In genomic region chr9:21196521-21197433, GRCm38 (mm10) we compare ENCODE assay signal across 8 mouse cellular contexts. TPM values are rescaled to one million over a fixed set of nuclear protein-coding genes. Genes with fewer than 3 reads are reported as not detected.
A peak's percentile ranks its signal among the peaks of the same experiment; 100 is the strongest.
DNase-seq lines count a peak whose midpoint lies in the region; ATAC-seq lines count a peak whose summit lies in the region.

No protein-coding gene starts in this region.

- no peak overlapping the region for H3K27ac ChIP-seq in heart, embryonic 16.5 days (ENCODE audit: low read length)
- H3K27ac ChIP-seq in hindbrain, embryonic 13.5 days = peak overlapping the region; percentile 75
- H3K27ac ChIP-seq in limb, embryonic 15.5 days = no peak overlapping the region
- no peak overlapping the region for H3K27ac ChIP-seq in stomach, embryonic 16.5 days (ENCODE audit: low read length)

- H3K4me2 ChIP-seq in heart, embryonic 16.5 days (ENCODE audit: low read depth, low read length) = peak overlapping the region; percentile 53; the same call in 1 of the 2 replicates
- H3K4me2 ChIP-seq in hindbrain, embryonic 13.5 days = peak overlapping the region; percentile 89
- H3K4me2 ChIP-seq in limb, embryonic 15.5 days = peak overlapping the region; percentile 44
- H3K4me2 ChIP-seq in stomach, embryonic 16.5 days (ENCODE audit: low read depth, low read length) = peak overlapping the region; percentile 36

- no peaks in the 10 kb centered on the region for H3K9me3 ChIP-seq in heart, embryonic 16.5 days (replicated peaks; ENCODE audit: control insufficient read depth, low read length)
- H3K9me3 ChIP-seq in hindbrain, embryonic 13.5 days = no peaks in the 10 kb centered on the region
- H3K9me3 ChIP-seq in limb, embryonic 15.5 days = no peaks in the 10 kb centered on the region
- no peaks in the 10 kb centered on the region for H3K9me3 ChIP-seq in stomach, embryonic 16.5 days (replicated peaks; ENCODE audit: control insufficient read depth, low read length)

- H3K4me1 ChIP-seq in heart, embryonic 16.5 days (ENCODE audit: control insufficient read depth, insufficient read depth, low read length) = peaks cover 2% of the 10 kb centered on the region; the same call in 1 of the 2 replicates
- H3K4me1 ChIP-seq in hindbrain, embryonic 13.5 days (replicated peaks) = peaks cover 38% of the 10 kb centered on the region
- peaks cover 21% of the 10 kb centered on the region; the same call in 1 of the 2 replicates for H3K4me1 ChIP-seq in limb, embryonic 15.5 days
- H3K4me1 ChIP-seq in stomach, embryonic 16.5 days (ENCODE audit: control insufficient read depth, insufficient read depth, low read length) = no peaks in the 10 kb centered on the region

- peaks cover 15% of the 10 kb centered on the region for H3K36me3 ChIP-seq in heart, embryonic 16.5 days (ENCODE audit: control insufficient read depth, insufficient read depth)
- peaks cover 17% of the 10 kb centered on the region for H3K36me3 ChIP-seq in hindbrain, embryonic 13.5 days
- H3K36me3 ChIP-seq in limb, embryonic 15.5 days = no peaks in the 10 kb centered on the region
- no peaks in the 10 kb centered on the region for H3K36me3 ChIP-seq in stomach, embryonic 16.5 days (ENCODE audit: control insufficient read depth, insufficient read depth, low read length)

- H3K4me3 ChIP-seq in heart, embryonic 16.5 days (ENCODE audit: low read length) = peak overlapping the region; percentile 30
- H3K4me3 ChIP-seq in hindbrain, embryonic 13.5 days = peak overlapping the region; percentile 61
- H3K4me3 ChIP-seq in limb, embryonic 15.5 days = peak overlapping the region; percentile 34
- peak overlapping the region; percentile 34 for H3K4me3 ChIP-seq in stomach, embryonic 16.5 days (replicated peaks; ENCODE audit: low read length)

- no peak for DNase-seq in heart, postnatal 25 days (ENCODE audit: low spot score)
- peak; percentile 54 for DNase-seq in cerebellum, adult 8-10 months
- DNase-seq in urinary bladder, postnatal 10 days (ENCODE audit: low spot score) = no peak
- DNase-seq in gastrocnemius, postnatal 36 days = no peak

- no peaks in the 10 kb centered on the region for H3K27me3 ChIP-seq in heart, embryonic 16.5 days (ENCODE audit: control insufficient read depth, insufficient read depth, low read length)
- H3K27me3 ChIP-seq in hindbrain, embryonic 13.5 days = no peaks in the 10 kb centered on the region
- no peaks in the 10 kb centered on the region for H3K27me3 ChIP-seq in limb, embryonic 15.5 days
- H3K27me3 ChIP-seq in stomach, embryonic 16.5 days (ENCODE audit: control insufficient read depth, insufficient read depth, low read length) = no peaks in the 10 kb centered on the region

- intact Hi-C loops in heart, postnatal 25 days (cut with DNase I) = no loop called here
- intact Hi-C loops in gastrocnemius, postnatal 36 days (cut with DNase I) = no loop called here

- WGBS in heart, embryonic 16.5 days = 44% methylated on average over 19 of the region's 19 CpGs
- 18% methylated on average over 19 of the region's 19 CpGs for WGBS in hindbrain, embryonic 13.5 days
- WGBS in limb, embryonic 15.5 days = 41% methylated on average over 18 of the region's 19 CpGs
- 32% methylated on average over 19 of the region's 19 CpGs for WGBS in stomach, embryonic 16.5 days

- peak overlapping the region; percentile 64 for H3K9ac ChIP-seq in heart, embryonic 16.5 days (ENCODE audit: low read length)
- H3K9ac ChIP-seq in hindbrain, embryonic 13.5 days = peak overlapping the region; percentile 89
- H3K9ac ChIP-seq in limb, embryonic 15.5 days = 0 out of 2 replicates have a peak overlapping the region, but pooled peaks have one; percentile 11
- H3K9ac ChIP-seq in stomach, embryonic 16.5 days (ENCODE audit: low read length) = peak overlapping the region; percentile 61

- no peak for ATAC-seq in heart, embryonic 16.5 days (replicated peaks; ENCODE audit: extremely low read depth, insufficient read depth, low FRiP score)
- ATAC-seq in hindbrain, embryonic 13.5 days (ENCODE audit: low FRiP score) = peak; percentile 81
- ATAC-seq in limb, embryonic 15.5 days (ENCODE audit: insufficient number of reproducible peaks, low FRiP score, low TSS enrichment, low read depth) = no peak
- ATAC-seq in stomach, embryonic 16.5 days (ENCODE audit: insufficient read depth, low FRiP score) = no peak

RNA-seq across cellular contexts. Expression of gene Pde4a, which starts 31.3 kb away (rescaled TPM):
- polyA plus RNA-seq in heart, embryonic 16.5 days (2015; fragmentation: Nextera tagmentation; extraction: Ambion mirVana) = 15.0 and 16.7 TPM in 2 replicates
- 10 to 100 TPM; 47.1 to 51.6 TPM for total RNA-seq in heart, postnatal 25 days (2021)
- 17.6 and 18.8 TPM in 2 replicates for polyA plus RNA-seq in hindbrain, embryonic 13.5 days (2015; fragmentation: Nextera tagmentation; extraction: Ambion mirVana)
- 6.1 and 6.4 TPM in 2 replicates for polyA plus RNA-seq in limb, embryonic 15.5 days (2015; fragmentation: Nextera tagmentation; extraction: Ambion mirVana)
- 4.7 TPM in 2 replicates for polyA plus RNA-seq in stomach, embryonic 16.5 days (2015; fragmentation: Nextera tagmentation; extraction: Ambion mirVana)
- 10 to 100 TPM; 42.2 to 53.9 TPM for total RNA-seq in gastrocnemius, postnatal 36 days (2021)

RNA-seq across cellular contexts. Expression of gene Keap1, which starts 42.4 kb away (rescaled TPM):
- 51.5 and 54.6 TPM in 2 replicates for polyA plus RNA-seq in heart, embryonic 16.5 days (2015; fragmentation: Nextera tagmentation; extraction: Ambion mirVana)
- 10 to 100 TPM; 35.9 to 42.2 TPM for total RNA-seq in heart, postnatal 25 days (2021)
- polyA plus RNA-seq in hindbrain, embryonic 13.5 days (2015; fragmentation: Nextera tagmentation; extraction: Ambion mirVana) = 61.8 and 64.7 TPM in 2 replicates
- polyA plus RNA-seq in limb, embryonic 15.5 days (2015; fragmentation: Nextera tagmentation; extraction: Ambion mirVana) = 77.7 and 78.6 TPM in 2 replicates
- polyA plus RNA-seq in stomach, embryonic 16.5 days (2015; fragmentation: Nextera tagmentation; extraction: Ambion mirVana) = 52.5 and 56.4 TPM in 2 replicates
- total RNA-seq in gastrocnemius, postnatal 36 days (2021) = 10 to 100 TPM; 56.5 to 58.3 TPM

RNA-seq across cellular contexts. Expression of gene Cdc37, which starts 47.0 kb away (rescaled TPM):
- polyA plus RNA-seq in heart, embryonic 16.5 days (2015; fragmentation: Nextera tagmentation; extraction: Ambion mirVana) = 226 and 279 TPM in 2 replicates
- 100 to 1,000 TPM; 158 to 160 TPM for total RNA-seq in heart, postnatal 25 days (2021)
- polyA plus RNA-seq in hindbrain, embryonic 13.5 days (2015; fragmentation: Nextera tagmentation; extraction: Ambion mirVana) = 221 and 223 TPM in 2 replicates
- polyA plus RNA-seq in limb, embryonic 15.5 days (2015; fragmentation: Nextera tagmentation; extraction: Ambion mirVana) = 298 and 326 TPM in 2 replicates
- 250 TPM in 2 replicates for polyA plus RNA-seq in stomach, embryonic 16.5 days (2015; fragmentation: Nextera tagmentation; extraction: Ambion mirVana)
- total RNA-seq in gastrocnemius, postnatal 36 days (2021) = 100 to 1,000 TPM; 123 to 126 TPM

RNA-seq across cellular contexts. Expression of gene S1pr5, which starts 51.5 kb away (rescaled TPM):
- polyA plus RNA-seq in heart, embryonic 16.5 days (2015; fragmentation: Nextera tagmentation; extraction: Ambion mirVana) = 0.09 and 0.16 TPM in 2 replicates
- total RNA-seq in heart, postnatal 25 days (2021) = under 1 TPM; 0.70 to 0.78 TPM
- 2.8 and 3.4 TPM in 2 replicates for polyA plus RNA-seq in hindbrain, embryonic 13.5 days (2015; fragmentation: Nextera tagmentation; extraction: Ambion mirVana)
- 6.2 and 6.3 TPM in 2 replicates for polyA plus RNA-seq in limb, embryonic 15.5 days (2015; fragmentation: Nextera tagmentation; extraction: Ambion mirVana)
- 1.8 and 2.0 TPM in 2 replicates for polyA plus RNA-seq in stomach, embryonic 16.5 days (2015; fragmentation: Nextera tagmentation; extraction: Ambion mirVana)
- total RNA-seq in gastrocnemius, postnatal 36 days (2021) = under 1 TPM in 1 of 2 experiments, not detected in 1; 0.12 TPM

Comparison
In these comparisons a context has a peak if more than half of its experiments do, and no peak if none do; other contexts are left out.
1. H3K4me2 ChIP-seq: peak in every context shown above with its lines; median percentile 89 in hindbrain, embryonic 13.5 days; 53 in heart, embryonic 16.5 days; 44 in limb, embryonic 15.5 days; 36 in stomach, embryonic 16.5 days.
2. H3K9ac ChIP-seq: peak in every context shown above with its lines; median percentile 89 in hindbrain, embryonic 13.5 days; 64 in heart, embryonic 16.5 days; 61 in stomach, embryonic 16.5 days; 11 in limb, embryonic 15.5 days.